Mouse (Mus musculus): ENCODE measurements around the gene Mier1.

GRCm38 (mm10) chr4:103114184-103115111 is at the start of gene Mier1, which contains the start of gene Wdr78:
- TF ChIP-seq MAFK (IDR thresholded peaks at IDR 0.05; ENCODE audit: borderline replicate concordance, low read depth, low read length) (no peak), ZKSCAN1 (IDR thresholded peaks at IDR 0.05; ENCODE audit: low read depth, low read length) (no peak), SIN3A (IDR thresholded peaks at IDR 0.05; ENCODE audit: low read length) (peak; percentile 96), GATA1 (IDR thresholded peaks at IDR 0.05; ENCODE audit: low read depth, low read length) (no peak), E2F4 (IDR thresholded peaks at IDR 0.05; ENCODE audit: borderline replicate concordance, low read depth, low read length) (no peak), POLR2A (IDR thresholded peaks at IDR 0.05; ENCODE audit: control insufficient read depth in 1 of 2, insufficient read depth in 1 of 2, low read depth in 1 of 2, low read length in 2 of 2, poor library complexity in 1 of 2) (peak; percentile 51 to 72; a peak in 3 of 4 replicates), TCF12 (IDR thresholded peaks at IDR 0.05; ENCODE audit: low read depth, low read length) (peak; percentile 34; the same call in 1 of the 2 replicates), MAX (IDR thresholded peaks at IDR 0.05; ENCODE audit: low read length) (peak; percentile 19; the same call in 1 of the 2 replicates)

All from MEL (cell line).